Mouse (Mus musculus): ENCODE measurements around the gene Bcat1.
"Not testable (repeated sequence)": the region's sequence is repeated elsewhere in the genome, so short reads cannot be mapped to it uniquely, and the experiment has no call there.

Bcat1 gene

GRCm38 (mm10) chr6:145075548-145076224 is at the start of gene Bcat1:
TSS of gene Bcat1 (minus strand) at chr6:145076184.
- DNase-seq: peak; percentile 11 to 23

GRCm38 (mm10) chr6:145125591-145126113 is 49.7 kb upstream of the Bcat1 start:
- peak; percentile 59 to 72 for DNase-seq

- DNase-seq: no peak
Measured at GRCm38 (mm10) chr6:145124621-145125020, 48.6 kb upstream of the Bcat1 start.

- no peak for DNase-seq
Measured at GRCm38 (mm10) chr6:145123136-145124060, 47.4 kb upstream of the Bcat1 start.

GRCm38 (mm10) chr6:145122423-145123059 is 46.6 kb upstream of the Bcat1 start:
- DNase-seq: no peak

- no peak for DNase-seq
Measured at GRCm38 (mm10) chr6:145121590-145122420, 45.8 kb upstream of the Bcat1 start.

GRCm38 (mm10) chr6:145120787-145121589 is 45.0 kb upstream of the Bcat1 start:
- DNase-seq: peak in 1 of 2 experiments; percentile 12

- no peak for DNase-seq
Measured at GRCm38 (mm10) chr6:145120086-145120485, 44.1 kb upstream of the Bcat1 start.

- no peak for DNase-seq
Measured at GRCm38 (mm10) chr6:145116098-145116672, 40.2 kb upstream of the Bcat1 start.

GRCm38 (mm10) chr6:145115476-145116097 is 39.6 kb upstream of the Bcat1 start, which contains the start of gene Lrmp:
TSS of gene Lrmp (plus strand) at chr6:145115653.
- no peak for DNase-seq

- no peak for DNase-seq
Measured at GRCm38 (mm10) chr6:145114561-145114960, 38.6 kb upstream of the Bcat1 start.

GRCm38 (mm10) chr6:145112865-145113264 is 36.9 kb upstream of the Bcat1 start:
- DNase-seq: no peak

- DNase-seq: no peak
Measured at GRCm38 (mm10) chr6:145110786-145111185, 34.8 kb upstream of the Bcat1 start.

GRCm38 (mm10) chr6:145106163-145106842 is 30.3 kb upstream of the Bcat1 start:
- DNase-seq: no peak

- no peak for DNase-seq
Measured at GRCm38 (mm10) chr6:145105439-145105838, 29.5 kb upstream of the Bcat1 start.

GRCm38 (mm10) chr6:145104241-145104939 is 28.4 kb upstream of the Bcat1 start:
- DNase-seq: no peak

GRCm38 (mm10) chr6:145100923-145101322 is 24.9 kb upstream of the Bcat1 start:
- no peak for DNase-seq

- DNase-seq: no peak
Measured at GRCm38 (mm10) chr6:145094431-145094830, 18.4 kb upstream of the Bcat1 start.

- not testable (repeated sequence) for DNase-seq
Measured at GRCm38 (mm10) chr6:145093038-145093622, 17.1 kb upstream of the Bcat1 start.
